Mouse (Mus musculus) neutrophil, adult 83 days (primary cell): ENCODE data around the gene Vmn2r45. TPM values are rescaled to one million over a fixed set of nuclear protein-coding genes. Genes with fewer than 3 reads are reported as not detected.

Experiments used
- total RNA-seq, 2 experiments: library from RNA; stranded (reverse); gene quantifications; one replicate each; pipeline ENCODE4 v1.2.4; 2023

The Vmn2r45 gene
- total RNA-seq, result not detected

DNA sequence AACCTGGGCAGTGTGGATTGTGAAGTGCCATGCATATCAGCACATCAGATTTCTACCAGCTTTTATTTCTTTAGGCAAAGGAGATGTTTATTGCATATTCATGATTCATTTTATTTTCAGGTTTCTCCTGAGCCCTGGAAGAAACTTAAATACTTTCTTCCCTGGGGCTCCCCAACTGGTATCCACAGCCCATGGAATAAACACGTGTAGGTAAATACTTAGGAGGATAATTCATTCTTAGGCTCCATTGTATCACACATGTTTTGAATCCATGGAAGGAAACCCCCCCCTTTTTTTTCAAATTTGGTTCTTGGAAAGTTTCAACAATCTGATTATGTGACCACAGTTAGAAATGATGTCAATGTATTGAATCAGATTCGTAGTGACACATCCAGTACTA, at the start of gene Vmn2r45:
Vmn2r45 (minus strand) TSS at position 101 of the 400 bp plus-strand sequence.

Other genes with a start within 250 kb of the Vmn2r45 start
- gene Vmn2r43, start 228.5 kb downstream of the Vmn2r45 start, total RNA-seq, result not detected
- gene Vmn2r44, start 105.7 kb downstream of the Vmn2r45 start, total RNA-seq, result not detected